Mouse (Mus musculus): ENCODE results near the gene Tshr. TPM values are rescaled to one million over a fixed set of nuclear protein-coding genes. Genes with fewer than 3 reads are reported as not detected.

Gene Tshr
- total RNA-seq, 2 experiments from 2014 or later: 0.10 to 0.42 TPM

DNA sequence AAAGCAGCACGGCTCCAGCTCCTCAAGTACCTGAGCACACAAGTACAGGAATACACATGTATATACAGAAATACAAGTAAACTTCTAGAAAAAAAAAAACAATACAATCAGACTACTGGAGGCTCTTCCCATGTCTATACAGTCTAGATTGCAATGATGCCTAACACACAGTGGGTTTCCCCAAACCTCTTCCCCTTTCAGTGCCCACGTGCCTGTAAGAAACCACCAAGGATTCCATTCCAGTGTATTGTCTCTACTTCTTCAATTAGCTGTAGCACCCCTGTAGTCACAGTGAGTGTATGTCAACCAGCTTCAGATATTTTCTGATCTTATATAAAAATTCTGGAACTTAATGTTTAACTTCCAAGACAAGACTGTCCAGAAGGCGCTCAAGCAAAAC lies 207.8 kb downstream of the Tshr start:
- intact Hi-C loops (cut with DNase I): no loop called here
- DNase-seq: no peak
- H3K4me3 ChIP-seq: no peak overlapping the region
- TF ChIP-seq CTCF (IDR thresholded peaks at IDR 0.05): no peak
- no peak overlapping the region for H3K27ac ChIP-seq

Other genes starting within 250 kb of the Tshr start
- 1 to 10 TPM in 1 of 2 experiments, under 1 TPM in 1; 0.74 to 1.8 TPM for gene Cep128, start 154 bp upstream of the Tshr start, total RNA-seq (2021)
- gene Gtf2a1, start 205.9 kb downstream of the Tshr start, total RNA-seq (2021): 10 to 100 TPM; 25.2 to 26.0 TPM